Mouse (Mus musculus) gastrocnemius, adult 8-10 months (tissue): ENCODE data around the gene Sh2d7. TPM values are rescaled to one million over a fixed set of nuclear protein-coding genes. Genes with fewer than 3 reads are reported as not detected.

Experiments
- total RNA-seq, 4 experiments: library from RNA; stranded (reverse); gene quantifications; 2 replicates each; pipeline ENCODE4 v1.2.4; 2022

Sh2d7 gene
- total RNA-seq, 4 experiments from 2014 or later, result not detected

Other genes with a start within 250 kb of the Sh2d7 start
- gene Dmxl2, start 37.4 kb upstream of the Sh2d7 start, total RNA-seq, result 1 to 10 TPM; 2.3 to 3.4 (median 2.6) TPM
- gene Cib2, start 21.2 kb downstream of the Sh2d7 start, total RNA-seq, result 100 to 1,000 TPM; 127 to 157 (median 137) TPM
- gene Idh3a, start 47.4 kb downstream of the Sh2d7 start, total RNA-seq, result 100 to 1,000 TPM; 456 to 541 (median 521) TPM
- gene Acsbg1, start 122.9 kb downstream of the Sh2d7 start, total RNA-seq, result under 1 TPM; 0.10 to 0.32 (median 0.24) TPM
- gene Dnaja4, start 159.9 kb downstream of the Sh2d7 start, total RNA-seq, result 10 to 100 TPM; 49.0 to 56.8 (median 51.9) TPM
- gene Wdr61, start 195.5 kb downstream of the Sh2d7 start, total RNA-seq, result 10 to 100 TPM; 15.5 to 20.2 (median 17.1) TPM
- gene Crabp1, start 225.8 kb downstream of the Sh2d7 start, total RNA-seq, result 1 to 10 TPM in 1 of 4 experiments, under 1 TPM in 2, not detected in 1; 0.41 to 2.0 (median 0.88) TPM